Comparison of ENCODE assay signal across 8 mouse cellular contexts in genomic region chr14:30867042-30867441, GRCm38 (mm10). TPM values are rescaled to one million over a fixed set of nuclear protein-coding genes. Genes with fewer than 3 reads are reported as not detected.
A peak's percentile ranks its signal among the peaks of the same experiment; 100 is the strongest.
DNase-seq lines count a peak whose midpoint lies in the region; ATAC-seq and TF ChIP-seq lines count a peak whose summit lies in the region.

No protein-coding gene starts in this region.

- DNase-seq in 3T3-L1 (ENCODE audit: low read depth, low spot score) = peak; percentile 82
- DNase-seq in c-Kit-positive CD71-positive TER-119-negative erythroid progenitor cells, embryonic 14.5 days (ENCODE audit: low read depth) = peak; percentile 55
- peak; percentile 78 for DNase-seq in kidney, adult 2 months
- DNase-seq in liver, adult 2 months (ENCODE audit: extremely low read depth, low read depth, low spot score) = peak; percentile 66
- DNase-seq in ovary, postnatal 14 days (ENCODE audit: low spot score) = peak; percentile 68
- peak; percentile 47 to 77 for DNase-seq in urinary bladder, postnatal 36 days (ENCODE audit: low spot score in 2 of 2)

- no peaks in the 10 kb centered on the region for H3K79me2 ChIP-seq in liver, adult 2 months (ENCODE audit: control insufficient read depth, insufficient read depth, low read length)

- H3K27me3 ChIP-seq in E14TG2a.4 (ENCODE audit: insufficient read depth, low read length) = no peaks in the 10 kb centered on the region
- H3K27me3 ChIP-seq in kidney, adult 2 months (replicated peaks; ENCODE audit: control insufficient read depth, insufficient read depth, low read length) = no peaks in the 10 kb centered on the region
- no peaks in the 10 kb centered on the region for H3K27me3 ChIP-seq in liver, adult 2 months (ENCODE audit: control insufficient read depth, insufficient read depth, low read length)

- ATAC-seq in frontal cortex, adult (ENCODE audit: low TSS enrichment) = 0 out of 2 replicates have a peak, but pooled peaks have one; percentile 42

- peaks cover 38% of the 10 kb centered on the region for H3K4me1 ChIP-seq in E14TG2a.4 (replicated peaks; ENCODE audit: low read depth, low read length)
- H3K4me1 ChIP-seq in kidney, adult 2 months (ENCODE audit: control insufficient read depth, insufficient read depth, low read length) = no peaks in the 10 kb centered on the region
- H3K4me1 ChIP-seq in liver, adult 2 months (ENCODE audit: control insufficient read depth, insufficient read depth, low read length) = peaks cover 31% of the 10 kb centered on the region

- no peak for TF ChIP-seq POLR2A in kidney, adult 2 months (IDR thresholded peaks at IDR 0.05; ENCODE audit: low read depth, low read length)
- TF ChIP-seq POLR2A in liver, adult 2 months (IDR thresholded peaks at IDR 0.05; ENCODE audit: extremely low read depth, insufficient read depth, low read length) = no peak

- H3K4me3 ChIP-seq in E14TG2a.4 (replicated peaks; ENCODE audit: low read length) = no peak overlapping the region
- H3K4me3 ChIP-seq in kidney, adult 2 months (ENCODE audit: insufficient read depth, low read depth, low read length) = no peak overlapping the region
- H3K4me3 ChIP-seq in liver, adult 2 months (ENCODE audit: insufficient read depth, low read depth, low read length) = no peak overlapping the region

- peak; percentile 94 for TF ChIP-seq CTCF in E14TG2a.4 (conservative IDR thresholded peaks at IDR 0.05; ENCODE audit: low read length)
- peak; percentile 97 for TF ChIP-seq CTCF in kidney, adult 2 months (conservative IDR thresholded peaks at IDR 0.05; ENCODE audit: insufficient read depth, insufficient read length, low read depth, low read length)
- TF ChIP-seq CTCF in liver, adult 2 months (IDR thresholded peaks at IDR 0.05; ENCODE audit: low read depth, low read length) = peak; percentile 89

- no peak overlapping the region for H3K27ac ChIP-seq in kidney, adult 2 months (ENCODE audit: insufficient read depth, low read depth, low read length)
- no peak overlapping the region for H3K27ac ChIP-seq in liver, adult 2 months (replicated peaks; ENCODE audit: insufficient read depth, low read depth, low read length)

- WGBS in kidney, adult 2 months = 24% methylated on average over 5 of the region's 5 CpGs
- 13% methylated on average over 5 of the region's 5 CpGs for WGBS in liver, adult 2 months

- H3K9ac ChIP-seq in liver, adult 2 months (ENCODE audit: low read depth, low read length) = no peak overlapping the region

- H3K9me3 ChIP-seq in E14TG2a.4 (ENCODE audit: low read length) = no peaks in the 10 kb centered on the region

- peaks cover 60% of the 10 kb centered on the region for H3K36me3 ChIP-seq in E14TG2a.4 (ENCODE audit: insufficient read depth, low read length)
- H3K36me3 ChIP-seq in kidney, adult 2 months (ENCODE audit: control insufficient read depth, insufficient read depth, low read length) = no peaks in the 10 kb centered on the region
- no peaks in the 10 kb centered on the region for H3K36me3 ChIP-seq in liver, adult 2 months (ENCODE audit: control insufficient read depth, insufficient read depth, low read length)

RNA-seq across cellular contexts. Expression of gene Mustn1, which starts 12.0 kb away (rescaled TPM):
- polyA plus RNA-seq in kidney, adult 2 months (2012; rRNA removed) = 8.2 and 9.2 TPM in 2 replicates
- total RNA-seq in liver, adult 2 months (2014; rRNA removed) = 1.0 and 2.3 TPM in 2 replicates
- 4.1 and 4.4 TPM in 2 replicates for polyA plus RNA-seq in liver, adult 2 months (2012; rRNA removed)

RNA-seq across cellular contexts. Expression of gene Itih4, which starts 19.2 kb away (rescaled TPM):
- 0.38 and 0.62 TPM in 2 replicates for polyA plus RNA-seq in kidney, adult 2 months (2012; rRNA removed)
- total RNA-seq in liver, adult 2 months (2014; rRNA removed) = 1,004 and 1,280 TPM in 2 replicates
- polyA plus RNA-seq in liver, adult 2 months (2012; rRNA removed) = 1,016 and 1,052 TPM in 2 replicates

RNA-seq across cellular contexts. Expression of gene Tmem110, which starts 41.7 kb away (rescaled TPM):
- 14.1 and 15.1 TPM in 2 replicates for polyA plus RNA-seq in kidney, adult 2 months (2012; rRNA removed)
- 3.7 and 4.1 TPM in 2 replicates for total RNA-seq in liver, adult 2 months (2014; rRNA removed)
- polyA plus RNA-seq in liver, adult 2 months (2012; rRNA removed) = 7.5 and 8.2 TPM in 2 replicates

RNA-seq across cellular contexts. Expression of gene Itih3, which starts 56.5 kb away (rescaled TPM):
- 0.43 and 0.56 TPM in 2 replicates for polyA plus RNA-seq in kidney, adult 2 months (2012; rRNA removed)
- 603 and 791 TPM in 2 replicates for total RNA-seq in liver, adult 2 months (2014; rRNA removed)
- polyA plus RNA-seq in liver, adult 2 months (2012; rRNA removed) = 335 and 492 TPM in 2 replicates

Comparison
In these comparisons a context has a peak if more than half of its experiments do, and no peak if none do; other contexts are left out.
1. RNA of gene Itih4, which starts 19.2 kb away (polyA plus RNA-seq): 1,016 to 1,052 TPM in liver, adult 2 months; 0.38 to 0.62 TPM in kidney, adult 2 months; every median in the first group is over 100 times any median in the second.
2. Peak in every context shown above with its lines, with median percentiles within 50 percentile points of each other: DNase-seq and CTCF ChIP-seq.